Mouse (Mus musculus): Measurements from ENCODE around the gene Nfix. TPM values are rescaled to one million over a fixed set of nuclear protein-coding genes. Genes with fewer than 3 reads are reported as not detected.
"Not testable (repeated sequence)": the region's sequence is repeated elsewhere in the genome, so short reads cannot be mapped to it uniquely, and the experiment has no call there.

The Nfix gene
- polyA plus RNA-seq, 1 experiment from 2014 or later, result 0.87 TPM

DNA sequence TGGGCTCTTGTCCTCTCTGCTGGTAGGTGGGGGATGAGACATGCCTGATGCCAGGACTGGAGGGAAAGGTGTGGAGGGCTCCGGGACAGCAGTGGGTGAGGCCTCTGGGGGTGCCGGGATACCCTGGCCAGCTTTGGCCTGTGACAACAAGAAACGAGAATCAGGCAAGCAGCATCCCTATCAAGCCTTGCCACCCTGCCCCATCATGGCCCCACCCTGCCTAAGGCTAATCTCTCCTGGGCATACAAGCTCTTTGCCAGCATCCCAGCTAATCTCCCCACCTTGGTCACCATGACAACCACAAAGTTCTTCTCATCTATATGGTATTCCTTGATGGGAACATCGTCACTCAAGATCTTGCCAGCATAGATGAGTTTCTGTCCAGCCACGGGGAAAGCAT is 38.4 kb upstream of the Nfix start:
- WGBS, result 87% methylated on average over 5 of the region's 5 CpGs
- Histone ChIP-seq H3K27ac (no peak overlapping the region), H3K9me3 (no peaks in the 10 kb centered on the region), H3K4me1 (peaks cover 37% of the 10 kb centered on the region), H3K4me3 (no peak overlapping the region), H3K27me3 (ENCODE audit: insufficient read depth, poor library complexity, severe bottlenecking) (no peaks in the 10 kb centered on the region), H3K36me3 (peaks cover 74% of the 10 kb centered on the region)
- peak; percentile 84 for DNase-seq (ENCODE audit: low spot score)

DNA sequence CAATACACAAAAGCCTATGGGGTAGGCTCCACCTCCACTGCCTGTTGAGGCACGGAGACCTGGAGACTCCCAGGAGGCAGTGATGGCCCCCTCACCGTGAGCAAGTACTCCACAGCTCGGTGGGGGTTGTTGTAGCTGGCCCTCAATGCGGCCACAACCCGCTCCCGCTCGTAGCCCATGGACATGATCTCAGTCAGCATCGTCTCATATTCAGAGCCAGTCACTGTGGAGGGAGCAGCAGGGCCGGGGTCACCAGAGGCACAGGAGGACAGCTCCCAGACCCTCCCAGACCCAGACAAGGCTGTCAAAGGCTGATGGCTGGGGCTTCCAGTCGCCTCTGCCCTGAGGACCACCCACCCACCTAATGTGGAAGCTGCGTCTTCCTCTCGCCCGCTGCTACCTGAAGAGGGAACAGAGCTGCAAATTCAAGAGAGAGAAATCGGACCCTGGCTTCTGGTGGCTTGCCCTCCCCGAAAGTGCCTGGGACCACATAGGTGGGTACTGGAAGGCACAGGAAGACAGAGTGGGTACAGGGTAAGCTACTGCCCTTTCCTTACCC is 37.8 kb upstream of the Nfix start:
- peak overlapping the region; percentile 64 for H3K27ac ChIP-seq
- H3K4me1 ChIP-seq, result peaks cover 40% of the 10 kb centered on the region
- WGBS, result 83% methylated on average over 15 of the region's 15 CpGs
- H3K9me3 ChIP-seq, result no peaks in the 10 kb centered on the region
- no peak for DNase-seq (ENCODE audit: low spot score)
- peak overlapping the region; percentile 15; the same call in 1 of the 2 replicates for H3K4me3 ChIP-seq
- no peaks in the 10 kb centered on the region for H3K27me3 ChIP-seq (ENCODE audit: insufficient read depth, poor library complexity, severe bottlenecking)
- H3K36me3 ChIP-seq, result peaks cover 69% of the 10 kb centered on the region

DNA sequence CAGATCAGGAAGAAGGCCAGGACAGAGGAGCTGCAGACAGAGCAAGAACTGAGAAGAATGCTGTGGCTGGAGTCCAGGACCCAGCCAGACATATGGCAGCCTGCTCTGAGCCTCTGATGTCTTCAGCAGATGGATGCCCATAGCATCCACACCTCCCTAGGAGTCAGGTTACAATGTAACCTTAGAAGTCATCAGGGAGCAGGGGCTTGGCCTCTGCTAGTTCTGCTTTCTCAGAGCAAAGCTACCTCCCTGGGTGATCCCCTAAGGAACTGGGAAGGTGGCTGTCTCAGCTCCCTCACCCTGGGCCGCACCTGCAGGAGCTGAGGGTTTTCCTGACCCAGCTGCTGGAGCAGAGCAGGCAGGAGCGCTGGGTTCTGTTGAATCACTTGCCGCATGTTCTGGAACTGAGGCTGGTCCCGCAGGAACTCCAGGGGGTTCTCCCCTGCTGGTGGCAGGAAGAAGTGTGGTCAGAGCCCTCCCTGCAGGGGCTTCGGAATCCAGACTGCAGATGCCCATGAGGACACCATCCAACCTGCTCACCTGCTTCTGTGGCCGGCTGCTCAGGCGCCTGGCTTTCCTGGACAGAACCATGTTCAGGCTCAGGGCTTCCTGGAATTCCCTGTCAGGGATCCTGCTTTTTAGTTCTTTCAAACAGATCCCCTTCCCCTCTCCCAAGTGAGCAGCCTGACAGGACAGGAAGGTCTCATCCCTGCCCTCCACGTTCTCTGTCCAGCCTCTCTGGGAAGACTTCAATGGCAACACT is 37.2 kb upstream of the Nfix start:
- H3K27ac ChIP-seq, result peak overlapping the region; percentile 64; the same call in 1 of the 2 replicates
- no peak for DNase-seq (ENCODE audit: low spot score)
- 52% methylated on average over 8 of the region's 8 CpGs for WGBS
- H3K27me3 ChIP-seq (ENCODE audit: insufficient read depth, poor library complexity, severe bottlenecking), result no peaks in the 10 kb centered on the region
- peaks cover 39% of the 10 kb centered on the region for H3K4me1 ChIP-seq
- no peaks in the 10 kb centered on the region for H3K9me3 ChIP-seq
- H3K36me3 ChIP-seq, result peaks cover 62% of the 10 kb centered on the region
- H3K4me3 ChIP-seq, result peak overlapping the region; percentile 15; the same call in 1 of the 2 replicates

DNA sequence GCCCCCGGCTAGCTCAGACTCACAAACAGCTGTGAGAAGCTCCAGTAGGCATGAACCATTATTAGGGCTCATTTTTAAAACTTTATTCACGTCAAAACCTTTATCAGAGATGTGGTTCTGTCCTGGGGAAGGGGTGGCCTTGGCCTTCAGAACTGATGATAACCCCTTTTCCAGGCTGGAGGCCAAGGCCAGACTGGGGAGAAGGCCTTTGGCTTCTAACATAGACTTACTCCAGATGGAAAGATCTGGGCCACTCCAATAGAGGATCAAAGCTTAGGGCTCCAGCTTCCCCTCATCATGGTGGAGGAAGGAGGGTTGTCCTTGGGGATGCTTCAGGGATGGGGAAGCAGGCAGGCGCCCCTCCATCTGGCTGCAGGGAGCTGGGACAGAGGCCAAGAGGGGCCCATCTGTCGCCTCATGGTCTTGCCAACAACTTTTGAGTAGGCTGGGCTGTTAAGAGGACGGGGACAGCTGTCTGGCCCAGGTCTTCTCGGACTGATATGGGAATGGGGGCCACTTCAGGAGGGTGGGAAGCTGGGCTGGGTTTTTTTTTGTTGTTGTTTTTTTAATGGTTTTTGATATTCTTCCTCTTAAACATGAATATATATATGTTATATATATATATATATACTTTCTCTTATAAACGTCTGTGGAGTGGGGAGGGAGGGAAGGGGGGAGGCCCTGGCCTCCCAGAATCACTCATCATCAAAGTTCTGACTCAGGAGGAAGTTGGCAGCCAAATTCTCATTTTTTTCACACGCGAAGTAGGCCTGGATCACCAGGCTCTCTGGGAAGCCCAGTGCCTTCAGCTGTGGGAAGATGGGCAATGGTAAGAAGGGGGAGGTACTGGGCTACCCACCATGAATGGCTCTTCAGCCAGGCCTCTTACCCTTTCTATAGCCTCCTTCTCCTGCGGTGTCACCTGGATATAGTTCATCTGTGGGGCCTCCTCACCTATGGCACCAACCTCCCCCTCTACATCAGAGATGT is 35.0 kb upstream of the Nfix start:
- Histone ChIP-seq H3K36me3 (peaks cover 50% of the 10 kb centered on the region), H3K27ac (no peak overlapping the region), H3K4me1 (peaks cover 39% of the 10 kb centered on the region)

DNA sequence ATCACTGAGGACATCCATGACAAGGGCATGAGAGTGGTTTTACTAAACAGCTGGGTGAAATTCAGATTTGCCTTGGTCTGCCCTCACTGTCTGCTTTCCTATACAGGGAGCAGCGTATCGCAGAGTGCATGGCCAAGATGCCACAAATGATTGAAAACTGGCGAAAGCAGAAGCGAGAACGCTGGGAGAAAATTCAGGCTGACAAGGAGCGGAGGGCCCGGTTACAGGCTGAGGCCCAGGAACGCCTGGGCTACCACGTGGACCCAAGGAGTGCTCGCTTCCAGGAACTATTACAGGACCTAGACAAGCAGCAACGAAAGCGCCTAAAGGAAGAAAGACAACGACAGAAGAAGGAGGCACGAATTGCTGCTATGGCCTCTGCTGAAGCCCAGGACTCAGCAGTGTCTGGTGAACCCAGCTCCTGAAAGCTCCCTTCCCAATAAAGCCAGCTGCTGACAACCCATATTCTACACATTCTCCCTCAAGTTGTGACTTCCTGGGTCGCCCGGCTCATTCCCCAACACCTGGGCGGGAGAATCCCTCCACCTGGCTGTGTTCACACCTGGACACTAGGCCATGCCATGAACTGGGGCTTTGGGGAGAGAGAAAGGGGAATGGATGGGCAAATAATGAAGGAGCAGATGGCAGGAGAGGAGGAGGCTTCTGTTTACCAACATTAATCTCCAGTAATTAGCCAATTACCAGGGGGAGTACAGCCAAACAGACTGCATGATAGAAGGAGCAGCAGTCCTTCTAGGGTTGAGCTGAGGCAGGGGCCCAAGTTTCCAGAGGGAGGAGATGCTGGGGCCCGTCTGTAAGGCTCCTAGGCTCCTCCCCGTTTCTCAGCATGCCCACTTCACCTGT is 34.1 kb upstream of the Nfix start:
- Histone ChIP-seq H3K36me3 (peaks cover 52% of the 10 kb centered on the region), H3K27me3 (ENCODE audit: insufficient read depth, poor library complexity, severe bottlenecking) (no peaks in the 10 kb centered on the region), H3K9me3 (no peaks in the 10 kb centered on the region), H3K4me3 (no peak overlapping the region), H3K27ac (no peak overlapping the region), H3K4me1 (peaks cover 39% of the 10 kb centered on the region)
- DNase-seq (ENCODE audit: low spot score), result no peak
- 89% methylated on average over 19 of the region's 19 CpGs for WGBS

More for the DNA sequence above, 35.0 kb upstream of the Nfix start:
- Histone ChIP-seq H3K4me3 (no peak overlapping the region), H3K9me3 (no peaks in the 10 kb centered on the region), H3K27me3 (ENCODE audit: insufficient read depth, poor library complexity, severe bottlenecking) (no peaks in the 10 kb centered on the region)
- no peak for DNase-seq (ENCODE audit: low spot score)
- 83% methylated on average over 10 of the region's 10 CpGs for WGBS

DNA sequence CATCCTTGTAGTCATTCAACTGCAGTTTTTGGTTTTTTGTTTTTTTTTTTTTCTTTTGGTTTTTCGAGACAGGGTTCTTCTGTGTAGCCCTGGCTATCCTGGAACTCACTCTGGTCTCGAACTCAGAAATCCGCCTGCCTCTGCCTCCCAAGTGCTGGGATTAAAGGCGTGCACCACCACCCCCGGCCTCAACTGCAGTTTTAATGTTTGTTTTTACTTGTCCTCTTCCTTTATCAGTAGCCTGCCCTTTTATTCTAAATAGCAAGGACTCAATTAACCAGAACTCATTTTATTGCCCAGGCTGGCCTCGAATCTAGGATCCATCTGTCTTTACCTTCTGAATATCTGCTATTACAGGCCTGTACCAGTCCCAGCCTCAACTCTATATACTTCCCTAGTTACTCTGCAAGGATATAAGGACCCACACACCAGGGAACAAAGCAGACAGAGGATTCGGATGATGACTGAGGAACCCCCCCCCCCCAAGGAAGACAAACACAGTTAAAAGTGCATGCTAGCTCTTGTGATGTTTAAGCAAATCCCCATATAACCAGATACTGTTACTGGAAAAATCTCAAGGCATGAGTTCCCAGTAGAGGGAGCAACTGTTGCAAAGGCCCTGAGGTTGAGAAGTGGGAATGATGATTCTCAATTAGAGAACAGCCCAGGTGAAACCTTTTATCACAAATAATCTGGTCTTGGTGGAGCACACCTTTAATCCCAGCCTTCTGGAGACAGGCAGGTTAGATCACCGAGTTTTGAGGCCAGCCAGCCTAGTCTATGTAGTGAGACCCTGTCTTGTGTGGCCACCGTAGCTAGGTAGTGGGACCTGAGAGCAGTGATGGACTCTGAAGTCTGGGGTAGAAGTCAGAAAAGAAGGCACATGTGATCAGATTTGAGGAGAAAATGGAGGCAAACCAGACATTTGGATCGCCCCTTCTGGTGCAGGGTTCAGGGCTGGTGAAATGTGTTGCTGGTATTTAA is 32.9 kb upstream of the Nfix start:
- no peak for DNase-seq (ENCODE audit: low spot score)
- Histone ChIP-seq H3K4me1 (peaks cover 33% of the 10 kb centered on the region), H3K4me3 (peak overlapping the region; percentile 93), H3K27me3 (ENCODE audit: insufficient read depth, poor library complexity, severe bottlenecking) (no peaks in the 10 kb centered on the region), H3K36me3 (peaks cover 45% of the 10 kb centered on the region), H3K9me3 (no peaks in the 10 kb centered on the region), H3K27ac (peak overlapping the region; percentile 99)
- WGBS, result 63% methylated on average over 10 of the region's 10 CpGs

DNA sequence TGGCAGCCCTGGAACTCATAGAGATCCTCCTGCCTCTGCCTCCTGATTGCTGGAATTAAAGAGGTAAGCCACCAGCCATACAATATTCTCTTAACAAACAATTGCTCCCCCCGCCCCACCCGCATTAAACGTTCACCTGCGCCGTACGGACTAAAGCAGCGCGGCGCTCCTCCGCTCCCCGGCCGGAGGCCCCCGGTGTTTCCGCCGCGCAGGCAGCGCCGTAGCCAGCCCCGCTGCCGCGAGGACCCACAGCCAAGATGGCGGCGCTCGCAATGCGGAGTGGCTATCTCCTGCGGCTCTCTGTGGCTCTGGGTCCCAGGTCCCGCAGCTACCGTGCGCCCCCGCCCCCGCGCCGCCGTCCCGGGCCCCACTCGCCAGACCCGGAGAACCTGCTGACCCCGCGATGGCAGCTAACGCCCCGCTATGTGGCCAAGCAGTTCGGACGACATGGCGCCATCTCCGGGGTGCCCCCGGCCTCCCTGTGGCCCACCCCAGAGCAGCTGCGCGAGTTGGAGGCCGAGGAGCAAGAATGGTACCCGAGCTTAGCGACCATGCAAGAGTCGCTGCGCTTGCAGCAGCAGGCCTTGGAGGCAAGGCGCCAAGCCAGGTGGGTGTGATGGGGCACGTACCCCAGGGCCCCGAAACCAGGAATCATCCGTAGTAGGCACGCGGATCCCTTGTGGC is 32.0 kb upstream of the Nfix start:
- Histone ChIP-seq H3K36me3 (peaks cover 37% of the 10 kb centered on the region), H3K27ac (peak overlapping the region; percentile 99), H3K27me3 (ENCODE audit: insufficient read depth, poor library complexity, severe bottlenecking) (no peaks in the 10 kb centered on the region), H3K9me3 (no peaks in the 10 kb centered on the region), H3K4me1 (peaks cover 24% of the 10 kb centered on the region), H3K4me3 (peak overlapping the region; percentile 93)
- WGBS, result 1% methylated on average over 59 of the region's 59 CpGs
- DNase-seq (ENCODE audit: low spot score), result peak; percentile 93

DNA sequence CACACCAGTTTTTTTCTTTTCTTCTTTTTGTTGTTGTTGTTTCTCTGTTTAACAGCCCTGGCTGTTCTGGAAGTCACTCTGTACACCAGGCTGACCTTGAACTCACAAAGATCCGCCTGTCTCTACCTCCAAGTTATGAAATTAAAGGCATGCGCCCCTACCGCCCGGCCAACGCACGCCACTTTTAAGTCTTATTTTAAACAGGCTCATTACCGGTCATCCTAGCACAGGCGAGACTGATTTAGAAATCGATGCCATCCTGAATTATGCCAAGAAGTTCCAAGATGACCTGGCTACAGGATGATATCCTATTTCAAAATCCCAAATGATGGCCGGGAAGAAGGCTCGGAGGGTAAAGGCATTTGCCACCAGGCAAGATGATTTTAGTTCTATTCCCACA is 31.3 kb upstream of the Nfix start, which contains the start of gene Gadd45gip1:
TSS of gene Gadd45gip1 (plus strand) at position 33 of the 400 bp plus-strand sequence.
- 62% methylated on average over 11 of the region's 11 CpGs for WGBS
- peak; percentile 75 for DNase-seq (ENCODE audit: low spot score)
- Histone ChIP-seq H3K36me3 (peaks cover 30% of the 10 kb centered on the region), H3K4me1 (peaks cover 19% of the 10 kb centered on the region), H3K9me3 (no peaks in the 10 kb centered on the region), H3K4me3 (peak within 1 kb of the TSS; percentile 93), H3K27ac (peak within 1 kb of the TSS; percentile 99), H3K27me3 (ENCODE audit: insufficient read depth, poor library complexity, severe bottlenecking) (no peaks in the 10 kb centered on the region)

DNA sequence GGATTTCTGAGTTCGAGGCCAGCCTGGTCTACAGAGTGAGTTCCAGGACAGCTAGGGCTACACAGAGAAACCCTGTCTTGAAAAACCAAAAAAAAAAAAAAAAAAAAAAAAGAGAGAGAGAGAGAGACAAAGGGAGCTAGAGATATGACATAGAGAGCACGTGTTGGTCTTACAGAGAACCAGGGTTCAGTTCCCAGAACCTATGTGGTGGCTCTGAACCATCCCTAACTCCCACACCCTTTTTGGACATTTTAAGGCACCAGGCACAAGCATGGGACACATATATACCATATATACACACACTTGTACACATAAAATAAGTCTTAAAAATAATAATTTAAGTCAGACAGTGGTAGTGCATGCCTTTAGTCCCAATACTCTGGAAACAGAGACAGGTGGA is 26.4 kb upstream of the Nfix start:
- H3K27ac ChIP-seq; H3K27me3 ChIP-seq (ENCODE audit: insufficient read depth, poor library complexity, severe bottlenecking); H3K4me3 ChIP-seq; DNase-seq (ENCODE audit: low spot score); H3K9me3 ChIP-seq; H3K36me3 ChIP-seq: not testable (repeated sequence)
- 88% methylated on average over 2 of the region's 2 CpGs for WGBS
- peaks cover 21% of the 10 kb centered on the region for H3K4me1 ChIP-seq

DNA sequence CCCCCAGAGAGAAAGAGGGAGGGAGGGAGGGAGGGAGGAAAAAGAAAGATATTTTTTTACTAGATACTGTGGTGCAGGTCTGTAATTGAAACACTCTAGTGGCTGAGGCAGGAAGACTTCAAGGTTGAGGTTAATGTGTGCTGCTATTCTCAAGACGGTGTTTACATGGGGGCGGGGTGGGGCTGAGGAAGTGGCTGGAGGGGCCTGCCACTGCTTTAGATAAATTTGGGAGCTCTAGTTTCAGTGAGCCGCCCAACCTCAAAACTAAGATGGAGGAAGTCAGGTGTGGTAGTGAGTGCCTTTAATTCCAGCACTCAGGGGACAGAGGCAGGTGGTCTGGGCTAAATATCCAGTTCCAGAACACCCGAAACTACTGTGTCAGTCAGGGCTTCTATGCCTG is 25.5 kb upstream of the Nfix start:
- 57% methylated on average over 4 of the region's 4 CpGs for WGBS
- peaks cover 29% of the 10 kb centered on the region for H3K4me1 ChIP-seq
- no peak overlapping the region for H3K4me3 ChIP-seq

DNA sequence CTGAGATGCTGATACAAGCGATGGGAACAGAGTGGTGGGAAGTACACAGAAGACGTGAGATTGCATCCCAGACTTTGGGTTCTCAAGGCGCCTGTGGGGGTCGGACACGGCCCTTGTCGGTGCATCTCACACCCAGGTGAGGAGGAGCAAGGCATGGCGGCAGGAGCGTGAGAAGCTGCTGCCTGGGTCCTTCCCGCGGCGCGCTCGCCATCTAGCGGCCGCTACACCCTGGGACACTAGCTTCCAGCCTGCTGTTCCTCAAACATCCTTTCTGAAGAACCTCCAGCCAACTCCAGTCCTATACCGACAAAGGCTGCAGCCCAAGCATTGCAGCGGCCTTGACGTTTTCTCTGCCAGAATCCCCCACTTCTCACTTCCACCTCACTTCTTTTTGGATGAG is 23.5 kb upstream of the Nfix start:
- no peaks in the 10 kb centered on the region for H3K36me3 ChIP-seq
- peak overlapping the region; percentile 33 for H3K4me3 ChIP-seq
- H3K9me3 ChIP-seq, result no peaks in the 10 kb centered on the region
- peak; percentile 88 for DNase-seq (ENCODE audit: low spot score)
- H3K27me3 ChIP-seq (ENCODE audit: insufficient read depth, poor library complexity, severe bottlenecking), result no peaks in the 10 kb centered on the region
- peaks cover 29% of the 10 kb centered on the region for H3K4me1 ChIP-seq
- WGBS, result under 1% methylated on average over 18 of the region's 18 CpGs
- H3K27ac ChIP-seq, result 0 out of 2 replicates have a peak overlapping the region, but pooled peaks have one; percentile 29

More for the DNA sequence above, 25.5 kb upstream of the Nfix start:
- DNase-seq (ENCODE audit: low spot score), result no peak
- 0 out of 2 replicates have a peak, but pooled peaks cover 2% of the 10 kb centered on the region for H3K36me3 ChIP-seq
- H3K27me3 ChIP-seq (ENCODE audit: insufficient read depth, poor library complexity, severe bottlenecking), result no peaks in the 10 kb centered on the region
- H3K27ac ChIP-seq, result no peak overlapping the region
- no peaks in the 10 kb centered on the region for H3K9me3 ChIP-seq

Data from heart, embryonic 10.5 days (tissue).